Mouse (Mus musculus) erythroid progenitor cell, adult 5-6 weeks (primary cell): ENCODE data around the gene Arfgap2. TPM values are rescaled to one million over a fixed set of nuclear protein-coding genes. Genes with fewer than 3 reads are reported as not detected.

Source experiments
- ATAC-seq: replicated peaks from 2 replicates; pipeline ENCODE4 v1.8.0; 2016; ENCODE audit warnings: moderate number of reproducible peaks, mild to moderate bottlenecking, moderate TSS enrichment, inconsistent platforms; ENCODE audit not compliant: poor library complexity, low FRiP score, severe bottlenecking
- total RNA-seq, 2 experiments: library from RNA; stranded (forward) in 1 of 2; stranded (reverse) in 1 of 2; fragments of 150-400 nt in 1 of 2; fragments of 186-747, 209-891 nt in 1 of 2; gene quantifications; 2 replicates each; pipeline versions ENCODE4 v1.2.3 to v1.2.4; 2015 to 2017; ENCODE audit warnings: low replicate concordance in 2 of 2

Gene Arfgap2
- total RNA-seq, 2 experiments from 2014 or later: 19.1 to 27.2 TPM

DNA sequence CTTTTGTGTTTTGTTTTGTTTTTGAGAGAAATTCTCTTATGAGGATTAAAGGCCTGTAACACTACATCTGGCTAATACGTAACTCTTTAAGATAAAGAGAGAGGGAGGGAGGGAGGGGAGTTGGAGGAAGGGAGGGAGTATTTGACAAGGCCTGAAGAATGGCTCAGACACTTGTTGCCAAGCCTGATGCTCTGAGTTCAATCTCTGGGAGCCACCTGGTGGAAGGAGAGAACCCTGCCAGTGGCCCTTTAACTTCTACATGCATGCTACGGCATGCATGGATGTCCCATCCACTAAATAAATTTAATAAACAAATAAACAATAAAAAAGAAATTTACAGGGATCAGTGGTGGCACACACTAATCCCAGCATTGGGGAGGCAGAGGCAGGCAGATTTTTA, 37.1 kb downstream of the Arfgap2 start:
- no peak for ATAC-seq

DNA sequence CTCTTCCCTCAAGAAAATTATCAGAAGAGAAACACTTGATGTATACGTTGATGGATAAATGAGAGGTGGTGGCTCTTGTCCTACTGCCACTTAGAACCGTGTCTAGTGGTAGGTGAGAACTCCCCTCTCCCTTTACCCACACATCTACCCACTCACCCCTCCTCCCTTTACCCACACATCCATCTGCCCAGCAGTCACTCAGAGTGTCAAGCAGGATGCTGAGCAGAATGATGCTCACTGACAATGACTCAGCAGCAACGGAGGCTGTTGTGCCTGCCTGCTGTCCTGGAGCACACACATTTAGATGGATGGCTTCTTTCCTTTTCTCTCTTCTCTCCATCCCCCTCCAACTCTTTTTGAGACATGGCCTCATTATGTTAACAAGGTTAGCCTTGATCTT, 38.1 kb downstream of the Arfgap2 start:
- no peak for ATAC-seq

- no peak for ATAC-seq
These were observed 41.2 kb downstream of the Arfgap2 start for GRCm38 (mm10) chr2:91305926-91306325.

GRCm38 (mm10) chr2:91306589-91306988, 41.8 kb downstream of the Arfgap2 start:
- ATAC-seq: no peak

DNA sequence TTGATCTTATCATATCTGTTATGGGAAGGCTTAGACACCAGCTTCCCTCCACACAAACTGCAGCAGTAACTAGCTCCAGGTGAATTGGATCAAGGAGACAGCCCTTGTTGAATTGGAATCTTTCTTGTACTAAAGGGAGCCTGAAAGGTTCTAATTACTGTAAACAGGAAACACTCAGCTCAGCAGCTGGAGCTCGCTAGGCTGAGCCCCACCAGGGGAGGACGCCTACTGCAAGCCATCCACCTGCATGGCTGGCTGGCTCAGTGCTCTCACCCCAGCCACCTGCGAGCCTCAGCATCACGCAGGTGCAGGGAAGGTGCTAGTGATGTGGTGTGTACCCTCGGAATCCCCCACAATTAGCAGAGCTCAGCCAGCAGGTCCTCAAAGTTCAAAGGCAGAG, 43.9 kb downstream of the Arfgap2 start:
- no peak for ATAC-seq

- no peak for ATAC-seq
These were observed 44.8 kb downstream of the Arfgap2 start for GRCm38 (mm10) chr2:91309546-91309945.

- no peak for ATAC-seq
These were observed 48.0 kb downstream of the Arfgap2 start for GRCm38 (mm10) chr2:91312578-91313311.

GRCm38 (mm10) chr2:91314184-91314583, 49.4 kb downstream of the Arfgap2 start:
- no peak for ATAC-seq

DNA sequence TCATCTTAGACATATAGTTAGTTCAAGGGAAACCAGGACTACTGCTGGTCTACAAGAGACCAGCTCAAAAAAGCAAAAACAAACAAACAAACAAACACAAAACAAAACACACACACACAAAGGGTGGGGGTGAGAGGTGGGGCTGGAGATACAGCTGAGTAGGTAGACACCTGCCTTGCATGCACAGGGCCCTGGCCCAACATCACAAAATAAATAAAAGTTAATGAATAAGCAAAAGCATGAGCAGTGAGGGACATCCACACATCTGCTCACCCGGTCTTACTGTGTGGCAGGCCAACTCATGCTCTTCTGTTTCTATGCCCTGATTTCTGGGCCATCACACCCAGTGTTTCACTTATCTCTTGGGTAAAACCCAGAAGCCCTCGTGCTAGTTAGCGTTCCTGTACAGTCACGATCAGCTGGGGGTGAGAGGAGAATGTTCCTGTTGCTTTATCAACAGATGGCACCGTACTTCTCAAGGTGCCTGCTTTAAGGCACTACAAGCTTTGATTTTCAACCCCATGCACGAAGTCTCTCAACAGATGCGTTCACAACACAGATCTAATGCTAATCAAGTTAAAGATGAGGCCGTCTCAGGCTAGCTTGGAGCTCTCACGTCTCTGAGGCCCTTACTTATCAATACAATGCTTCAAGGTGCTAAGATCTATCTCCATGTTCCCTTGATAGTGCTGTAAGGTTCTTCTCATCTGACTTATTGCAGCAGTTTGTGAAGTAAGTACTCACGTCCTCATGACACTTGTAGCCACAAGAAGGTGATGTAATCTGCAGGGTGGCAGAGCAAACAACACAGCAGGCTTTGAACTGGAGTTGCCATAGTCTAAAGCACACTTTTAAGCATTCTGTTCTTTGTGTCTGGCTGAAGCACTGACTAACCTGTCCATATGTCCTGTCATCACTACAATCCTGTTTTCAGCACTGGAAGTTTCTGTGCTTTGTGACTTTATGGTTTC, 56.1 kb downstream of the Arfgap2 start:
- ATAC-seq: no peak

DNA sequence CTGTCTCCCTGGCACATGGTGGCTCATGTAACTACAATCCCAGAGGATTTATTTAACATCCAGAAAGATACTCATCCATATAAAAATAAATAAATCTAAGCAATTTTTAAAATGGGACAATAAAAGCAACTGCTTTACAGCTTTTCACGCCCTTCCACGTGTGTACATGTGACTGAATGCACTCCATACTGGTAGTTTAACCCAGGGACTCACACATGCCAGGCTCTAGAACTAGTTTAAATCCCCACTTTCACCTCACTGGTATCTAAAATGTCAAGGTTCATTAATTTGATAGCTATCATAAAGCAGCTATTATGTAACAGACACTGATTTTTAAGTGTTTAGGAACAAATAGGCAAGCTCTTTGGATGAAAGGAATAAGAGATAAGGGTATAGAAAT, 57.1 kb downstream of the Arfgap2 start:
- no peak for ATAC-seq

DNA sequence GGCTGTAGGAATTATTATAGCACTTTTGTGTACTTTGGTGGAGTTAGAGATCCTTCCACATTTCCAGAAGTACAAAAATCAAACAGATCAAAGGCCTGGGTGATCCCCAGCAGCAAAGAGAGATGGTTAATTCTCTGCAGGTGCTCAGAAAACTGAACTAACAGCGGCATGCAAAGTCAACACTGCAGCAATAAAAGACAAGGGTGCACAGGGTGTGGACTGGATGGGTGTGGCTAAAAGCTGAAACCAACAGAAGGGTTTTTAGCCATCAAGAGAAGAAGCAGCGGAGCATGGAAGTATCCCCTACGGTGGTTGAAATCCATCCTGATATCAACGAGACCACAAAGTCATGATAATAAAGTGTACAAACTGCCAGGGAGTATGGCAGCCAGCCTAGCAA, 57.7 kb downstream of the Arfgap2 start:
- no peak for ATAC-seq

DNA sequence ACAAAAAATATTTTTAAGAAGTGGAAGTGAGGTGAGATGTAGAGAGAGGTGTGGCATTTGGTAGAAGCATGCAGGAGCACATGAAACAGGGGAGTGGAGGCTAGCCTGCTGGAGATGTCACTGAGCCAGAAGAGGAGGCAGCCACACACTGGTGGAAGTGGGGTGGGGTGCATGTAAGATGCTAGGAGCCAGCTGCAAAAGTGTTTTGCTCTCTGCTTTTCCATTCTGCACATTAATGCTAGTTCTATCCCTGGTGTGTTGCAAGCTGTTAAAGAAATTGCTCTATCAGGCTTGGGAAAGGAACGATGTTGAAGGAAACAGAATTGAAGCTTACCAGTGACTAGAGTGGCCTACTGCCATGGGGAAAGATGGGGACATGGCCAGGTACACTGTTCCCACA, 59.6 kb downstream of the Arfgap2 start:
- ATAC-seq: no peak

DNA sequence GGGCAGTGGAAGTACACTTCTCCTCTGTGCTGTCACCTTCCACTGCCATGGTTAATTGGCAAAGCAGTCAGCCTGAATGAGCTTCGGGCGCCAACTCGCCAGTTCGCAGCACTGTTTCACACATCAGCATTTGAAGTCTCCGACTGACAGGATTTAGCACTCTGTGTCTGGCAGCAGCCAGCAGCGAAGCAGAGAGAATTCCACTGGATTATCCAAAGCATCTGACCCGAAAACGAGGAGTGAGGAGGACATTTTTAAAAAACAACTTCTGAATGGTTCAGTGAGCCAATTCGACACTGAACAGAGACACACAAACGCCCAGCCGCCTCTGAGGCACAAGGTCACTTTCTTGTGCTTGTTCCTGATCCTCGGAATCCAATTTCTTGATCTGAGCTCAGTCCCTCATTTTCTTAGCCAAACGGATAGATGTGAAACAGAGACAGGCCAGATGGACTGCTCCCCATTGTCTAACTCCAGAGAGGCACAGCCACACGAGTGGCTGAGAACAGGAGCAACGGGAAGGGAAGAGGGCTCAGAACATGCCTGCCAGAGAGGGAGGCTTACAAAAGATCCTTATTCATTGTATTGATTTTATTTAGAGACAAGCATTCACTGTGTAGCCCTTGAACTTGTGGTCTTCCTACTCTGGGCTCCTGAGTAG, 60.1 kb downstream of the Arfgap2 start:
- ATAC-seq: no peak

Other genes starting within 250 kb of the Arfgap2 start
- not detected in 2 replicates for gene Rapsn, start 229.4 kb upstream of the Arfgap2 start, total RNA-seq (2015; ENCODE audit: low replicate concordance)
- gene Rapsn, start 229.4 kb upstream of the Arfgap2 start, total RNA-seq (2017; ENCODE audit: low replicate concordance): 1.7 TPM in 1 of 2 replicates, not detected in the other
- 56.2 and 85.4 TPM in 2 replicates for gene Psmc3, start 211.0 kb upstream of the Arfgap2 start, total RNA-seq (2015; ENCODE audit: low replicate concordance)
- gene Psmc3, start 211.0 kb upstream of the Arfgap2 start, total RNA-seq (2017; ENCODE audit: low replicate concordance): 101 and 248 TPM in 2 replicates
- gene Slc39a13, start 194.6 kb upstream of the Arfgap2 start, total RNA-seq (2015; ENCODE audit: low replicate concordance): 3.8 and 11.2 TPM in 2 replicates
- 0.26 and 0.83 TPM in 2 replicates for gene Slc39a13, start 194.6 kb upstream of the Arfgap2 start, total RNA-seq (2017; ENCODE audit: low replicate concordance)
- 37.8 and 54.1 TPM in 2 replicates for gene Spi1, start 182.6 kb upstream of the Arfgap2 start, total RNA-seq (2015; ENCODE audit: low replicate concordance)
- 21.9 and 31.9 TPM in 2 replicates for gene Spi1, start 182.6 kb upstream of the Arfgap2 start, total RNA-seq (2017; ENCODE audit: low replicate concordance)
- not detected in 2 replicates for gene Mybpc3, start 146.8 kb upstream of the Arfgap2 start, total RNA-seq (2015; ENCODE audit: low replicate concordance)
- gene Mybpc3, start 146.8 kb upstream of the Arfgap2 start, total RNA-seq (2017; ENCODE audit: low replicate concordance): not detected in 2 replicates
- 10.9 and 16.2 TPM in 2 replicates for gene Madd, start 81.1 kb upstream of the Arfgap2 start, total RNA-seq (2015; ENCODE audit: low replicate concordance)
- 14.9 and 16.2 TPM in 2 replicates for gene Madd, start 81.1 kb upstream of the Arfgap2 start, total RNA-seq (2017; ENCODE audit: low replicate concordance)
- 2.5 and 4.6 TPM in 2 replicates for gene Nr1h3, start 62.1 kb upstream of the Arfgap2 start, total RNA-seq (2015; ENCODE audit: low replicate concordance)
- 1.4 TPM in 1 of 2 replicates, not detected in the other for gene Nr1h3, start 62.1 kb upstream of the Arfgap2 start, total RNA-seq (2017; ENCODE audit: low replicate concordance)
- gene Acp2, start 62.1 kb upstream of the Arfgap2 start, total RNA-seq (2015; ENCODE audit: low replicate concordance): 6.7 and 7.2 TPM in 2 replicates
- gene Acp2, start 62.1 kb upstream of the Arfgap2 start, total RNA-seq (2017; ENCODE audit: low replicate concordance): 1.7 and 5.5 TPM in 2 replicates
- gene Ddb2, start 28.0 kb upstream of the Arfgap2 start, total RNA-seq (2015; ENCODE audit: low replicate concordance): 9.0 and 9.6 TPM in 2 replicates
- 4.6 and 7.6 TPM in 2 replicates for gene Ddb2, start 28.0 kb upstream of the Arfgap2 start, total RNA-seq (2017; ENCODE audit: low replicate concordance)
- not detected in 2 replicates for gene Pacsin3, start 9.0 kb upstream of the Arfgap2 start, total RNA-seq (2015; ENCODE audit: low replicate concordance)
- not detected in 2 replicates for gene Pacsin3, start 9.0 kb upstream of the Arfgap2 start, total RNA-seq (2017; ENCODE audit: low replicate concordance)
- 1.4 and 3.8 TPM in 2 replicates for gene 1110051M20Rik, start 179.7 kb downstream of the Arfgap2 start, total RNA-seq (2015; ENCODE audit: low replicate concordance)
- 1.2 and 4.0 TPM in 2 replicates for gene 1110051M20Rik, start 179.7 kb downstream of the Arfgap2 start, total RNA-seq (2017; ENCODE audit: low replicate concordance)
- 0.42 and 1.1 TPM in 2 replicates for gene Lrp4, start 192.5 kb downstream of the Arfgap2 start, total RNA-seq (2015; ENCODE audit: low replicate concordance)
- 0.51 and 2.6 TPM in 2 replicates for gene Lrp4, start 192.5 kb downstream of the Arfgap2 start, total RNA-seq (2017; ENCODE audit: low replicate concordance)